Mouse (Mus musculus) thymus, adult 2 months (tissue): ENCODE data around the gene Tapbp. TPM values are rescaled to one million over a fixed set of nuclear protein-coding genes. Genes with fewer than 3 reads are reported as not detected.

ENCODE experiments used
- DNase-seq: peaks from one replicate; pipeline ENCODE4 v3.0.0; 2021
- H3K27ac ChIP-seq: fragments of 200-500 bp; 2 replicates; pipeline ENCODE4 v1.5.1; 2012; ENCODE audit warnings: low read length, control low read depth; ENCODE audit not compliant: control insufficient read depth, insufficient read depth
- H3K27me3 ChIP-seq: fragments of 200-500 bp; 2 replicates; pipeline ENCODE4 v1.6.1; 2012; ENCODE audit warnings: mild to moderate bottlenecking, low read length, moderate library complexity, mixed read lengths; ENCODE audit not compliant: control insufficient read depth, insufficient read depth
- H3K36me3 ChIP-seq: fragments of 200-500 bp; 2 replicates; pipeline ENCODE4 v1.6.1; 2012; ENCODE audit warnings: mild to moderate bottlenecking, low read length, moderate library complexity; ENCODE audit not compliant: control insufficient read depth, insufficient read depth
- H3K4me1 ChIP-seq: fragments of 200-500 bp; replicated peaks from 2 replicates; pipeline ENCODE4 v1.6.1; 2012; ENCODE audit warnings: low read length; ENCODE audit not compliant: control insufficient read depth, insufficient read depth
- H3K4me3 ChIP-seq: fragments of 200-500 bp; 2 replicates; pipeline ENCODE4 v1.5.1; 2012; ENCODE audit warnings: mild to moderate bottlenecking, low read length, control low read depth, moderate library complexity; ENCODE audit not compliant: control insufficient read depth, insufficient read depth
- CTCF ChIP-seq: fragments of 200-500 bp; IDR thresholded peaks from 2 replicates; pipeline ENCODE4 v1.5.1; 2012; ENCODE audit warnings: mild to moderate bottlenecking, control low read depth, low read length, moderate library complexity, borderline replicate concordance; ENCODE audit not compliant: control insufficient read depth, poor library complexity, insufficient read depth; ENCODE audit errors: extremely low read depth
- POLR2A ChIP-seq: fragments of 200-500 bp; IDR thresholded peaks from 2 replicates; pipeline ENCODE4 v1.6.1; 2012; ENCODE audit warnings: mild to moderate bottlenecking, low read length, control low read depth, moderate library complexity; ENCODE audit not compliant: control insufficient read depth, poor library complexity, insufficient read depth; ENCODE audit errors: extremely low read depth
- WGBS: fragments of 180-500 bp; shearing (Covaris S2); methylation state at CpG from one replicate; pipeline ENCODE4 v1.1.7; 2018; 5-methylcytosine and 5-hydroxymethylcytosine counted together
- polyA plus RNA-seq: library from polyadenylated mRNA; depleted of rRNA; stranded (reverse); fragments of >200 nt; gene quantifications from 2 replicates; pipeline ENCODE4 v1.2.3, GENCODE M21; 2012; rRNA removed

The Tapbp gene
- polyA plus RNA-seq, 1 experiment = 201 TPM

GRCm38 (mm10) chr17:33978631-33979031, 62.9 kb downstream of the Tapbp start:
- TF ChIP-seq POLR2A = no peak
- no peak for TF ChIP-seq CTCF
- no peaks in the 10 kb centered on the region for H3K27me3 ChIP-seq
- WGBS = 1% methylated on average over 17 of the region's 17 CpGs
- peak; percentile 51 for DNase-seq
- peak overlapping the region; percentile 58 for H3K4me3 ChIP-seq
- peaks cover 28% of the 10 kb centered on the region for H3K4me1 ChIP-seq
- no peaks in the 10 kb centered on the region for H3K36me3 ChIP-seq
- H3K27ac ChIP-seq = peak overlapping the region; percentile 69

Other genes with a start within 250 kb of the Tapbp start
- 217 and 220 TPM in 2 replicates for gene Hnrnpm, start 229.0 kb upstream of the Tapbp start, polyA plus RNA-seq
- 119 and 120 TPM in 2 replicates for gene March2, start 197.2 kb upstream of the Tapbp start, polyA plus RNA-seq
- gene Rab11b, start 155.4 kb upstream of the Tapbp start, polyA plus RNA-seq = 464 and 542 TPM in 2 replicates
- gene Angptl4, start 134.1 kb upstream of the Tapbp start, polyA plus RNA-seq = 23.0 TPM in 2 replicates
- 19.9 and 29.3 TPM in 2 replicates for gene Kank3, start 105.4 kb upstream of the Tapbp start, polyA plus RNA-seq
- 678 and 707 TPM in 2 replicates for gene Rps28, start 91.3 kb upstream of the Tapbp start, polyA plus RNA-seq
- 305 and 382 TPM in 2 replicates for gene Ndufa7, start 91.3 kb upstream of the Tapbp start, polyA plus RNA-seq
- 28.7 and 32.9 TPM in 2 replicates for gene Cd320, start 72.8 kb upstream of the Tapbp start, polyA plus RNA-seq
- gene Gm7029, start 42.1 kb upstream of the Tapbp start, polyA plus RNA-seq = 3.0 TPM in 1 of 2 replicates, not detected in the other
- gene Kifc1, start 25.2 kb upstream of the Tapbp start, polyA plus RNA-seq = 57.3 and 70.8 TPM in 2 replicates
- 0.69 and 1.0 TPM in 2 replicates for gene Platr17, start 10.8 kb upstream of the Tapbp start, polyA plus RNA-seq
- gene Daxx, start 6.5 kb upstream of the Tapbp start, polyA plus RNA-seq = 116 and 129 TPM in 2 replicates
- gene Zbtb22, start within 50 bp of the Tapbp start, polyA plus RNA-seq = 119 and 120 TPM in 2 replicates
- 528 and 541 TPM in 2 replicates for gene Rgl2, start 13.6 kb downstream of the Tapbp start, polyA plus RNA-seq
- gene Pfdn6, start 24.4 kb downstream of the Tapbp start, polyA plus RNA-seq = 29.8 and 35.1 TPM in 2 replicates
- gene Wdr46, start 24.8 kb downstream of the Tapbp start, polyA plus RNA-seq = 35.4 and 38.1 TPM in 2 replicates
- 25.6 and 25.8 TPM in 2 replicates for gene B3galt4, start 35.6 kb downstream of the Tapbp start, polyA plus RNA-seq
- gene Vps52, start 39.9 kb downstream of the Tapbp start, polyA plus RNA-seq = 127 and 142 TPM in 2 replicates
- gene Rps18, start 40.1 kb downstream of the Tapbp start, polyA plus RNA-seq = 584 and 593 TPM in 2 replicates
- gene H2-K1, start 84.4 kb downstream of the Tapbp start, polyA plus RNA-seq = 3,482 and 5,138 TPM in 2 replicates
- gene Ring1, start 108.8 kb downstream of the Tapbp start, polyA plus RNA-seq = 38.4 and 40.7 TPM in 2 replicates
- 127 and 141 TPM in 2 replicates for gene H2-Ke6, start 112.2 kb downstream of the Tapbp start, polyA plus RNA-seq
- 187 and 195 TPM in 2 replicates for gene Slc39a7, start 115.8 kb downstream of the Tapbp start, polyA plus RNA-seq
- gene Rxrb, start 115.9 kb downstream of the Tapbp start, polyA plus RNA-seq = 143 and 164 TPM in 2 replicates
- 8.5 and 11.8 TPM in 2 replicates for gene Col11a2, start 123.5 kb downstream of the Tapbp start, polyA plus RNA-seq
- 122 and 154 TPM in 2 replicates for gene H2-Oa, start 176.4 kb downstream of the Tapbp start, polyA plus RNA-seq
- gene H2-DMa, start 203.6 kb downstream of the Tapbp start, polyA plus RNA-seq = 141 and 177 TPM in 2 replicates
- 236 and 257 TPM in 2 replicates for gene Brd2, start 206.7 kb downstream of the Tapbp start, polyA plus RNA-seq
- gene H2-DMb2, start 227.4 kb downstream of the Tapbp start, polyA plus RNA-seq = 119 and 123 TPM in 2 replicates
- 130 and 197 TPM in 2 replicates for gene H2-DMb1, start 237.2 kb downstream of the Tapbp start, polyA plus RNA-seq